Mouse (Mus musculus) midbrain, embryonic 14.5 days (tissue): ENCODE measurements around the gene Scn2b. TPM values are rescaled to one million over a fixed set of nuclear protein-coding genes. Genes with fewer than 3 reads are reported as not detected.
A peak's percentile ranks its signal among the peaks of the same experiment; 100 is the strongest.

Experiments used
- ATAC-seq: fragments of 200-750 bp; cut with Nextera tagmentation; 2 replicates; pipeline ENCODE4 v1.8.0; 2017; ENCODE audit warnings: moderate number of reproducible peaks, moderate library complexity; ENCODE audit not compliant: low FRiP score, low TSS enrichment
- DNase-seq: peaks from one replicate; pipeline ENCODE4 v3.0.0-alpha.2; 2015
- H3K27ac ChIP-seq: fragments of 300-500 bp; sonication (generic); replicated peaks from 2 replicates; pipeline ENCODE4 v1.5.1; 2014; ENCODE audit warnings: mild to moderate bottlenecking, low read depth, low read length, moderate library complexity
- H3K27me3 ChIP-seq: fragments of 300-500 bp; sonication (generic); 2 replicates; pipeline ENCODE4 v1.6.1; 2014; ENCODE audit warnings: low read length, control low read depth, mixed read lengths; ENCODE audit not compliant: control insufficient read depth, insufficient read depth
- H3K36me3 ChIP-seq: fragments of 300-500 bp; sonication (generic); 2 replicates; pipeline ENCODE4 v1.6.1; 2014; ENCODE audit warnings: low read length, control low read depth; ENCODE audit not compliant: control insufficient read depth, insufficient read depth
- H3K4me1 ChIP-seq: fragments of 300-500 bp; sonication (generic); 2 replicates; pipeline ENCODE4 v1.6.1; 2014; ENCODE audit warnings: mild to moderate bottlenecking, antibody characterized with exemption, low read length, control low read depth; ENCODE audit not compliant: control insufficient read depth, insufficient read depth
- H3K4me2 ChIP-seq: fragments of 300-500 bp; sonication (generic); 2 replicates; pipeline ENCODE4 v1.6.1; 2014; ENCODE audit warnings: mild to moderate bottlenecking, low read length, moderate library complexity
- H3K4me3 ChIP-seq: fragments of 300-500 bp; sonication (generic); replicated peaks from 2 replicates; pipeline ENCODE4 v1.5.1; 2014; ENCODE audit warnings: low read depth, low read length
- H3K9ac ChIP-seq: fragments of 300-500 bp; sonication (generic); replicated peaks from 2 replicates; pipeline ENCODE4 v1.6.1; 2014; ENCODE audit warnings: mild to moderate bottlenecking, low read length, moderate library complexity
- H3K9me3 ChIP-seq: fragments of 300-500 bp; sonication (generic); 2 replicates; pipeline ENCODE4 v1.6.1; 2016; ENCODE audit warnings: low read length, control low read depth, mixed read lengths; ENCODE audit not compliant: control insufficient read depth
- whole genome bisulfite sequencing: fragments of 180-500 bp; shearing (Covaris S2); extraction: QIAGEN DNeasy Blood & Tissue Kit; methylation state at CpG from one replicate; pipeline ENCODE4 v1.1.7; 2014; 5-methylcytosine and 5-hydroxymethylcytosine counted together
- polyA plus RNA-seq: library from polyadenylated mRNA; unstranded; fragments of >200 nt; fragmentation: Nextera tagmentation; extraction: Ambion mirVana; gene quantifications from 2 replicates; pipeline ENCODE4 v1.2.1, GENCODE M21; 2014

Gene Scn2b
- polyA plus RNA-seq, 1 experiment from 2014 or later: 6.6 TPM

- H3K4me3 ChIP-seq: peak overlapping the region; percentile 7; the same call in 1 of the 2 replicates
Measured at GRCm38 (mm10) chr9:45122209-45122761, 4.7 kb downstream of the Scn2b start.

GRCm38 (mm10) chr9:45125211-45125610, 7.6 kb downstream of the Scn2b start:
- Histone ChIP-seq H3K27ac (no peak overlapping the region), H3K4me2 (no peak overlapping the region), H3K9me3 (no peaks in the 10 kb centered on the region), H3K4me3 (no peak overlapping the region), H3K27me3 (no peaks in the 10 kb centered on the region), H3K4me1 (peaks cover 13% of the 10 kb centered on the region), H3K36me3 (peaks cover 18% of the 10 kb centered on the region), H3K9ac (no peak overlapping the region)
- DNase-seq (no peak), ATAC-seq (no peak)
- WGBS: 93% methylated on average over 14 of the region's 14 CpGs

More at GRCm38 (mm10) chr9:45122209-45122761, 4.7 kb downstream of the Scn2b start:
- WGBS: 28% methylated on average over 9 of the region's 9 CpGs
- Histone ChIP-seq H3K27ac (no peak overlapping the region), H3K27me3 (no peaks in the 10 kb centered on the region), H3K9me3 (no peaks in the 10 kb centered on the region), H3K4me1 (peaks cover 23% of the 10 kb centered on the region), H3K9ac (0 out of 2 replicates have a peak overlapping the region, but pooled peaks have one; percentile 24), H3K4me2 (peak overlapping the region; percentile 38), H3K36me3 (peaks cover 18% of the 10 kb centered on the region)
- ATAC-seq (0 out of 2 replicates have a peak, but pooled peaks have one; percentile 25), DNase-seq (no peak)

- H3K36me3 ChIP-seq: peaks cover 18% of the 10 kb centered on the region
- 59% methylated on average over 7 of the region's 7 CpGs for WGBS
- no peak overlapping the region for H3K4me3 ChIP-seq
- no peaks in the 10 kb centered on the region for H3K9me3 ChIP-seq
- H3K4me1 ChIP-seq: peaks cover 5% of the 10 kb centered on the region
- no peak for ATAC-seq
- no peak overlapping the region for H3K27ac ChIP-seq
- no peak for DNase-seq
- H3K4me2 ChIP-seq: no peak overlapping the region
- H3K27me3 ChIP-seq: no peaks in the 10 kb centered on the region
- H3K9ac ChIP-seq: no peak overlapping the region
Measured at GRCm38 (mm10) chr9:45126941-45127340, 9.4 kb downstream of the Scn2b start.

DNA sequence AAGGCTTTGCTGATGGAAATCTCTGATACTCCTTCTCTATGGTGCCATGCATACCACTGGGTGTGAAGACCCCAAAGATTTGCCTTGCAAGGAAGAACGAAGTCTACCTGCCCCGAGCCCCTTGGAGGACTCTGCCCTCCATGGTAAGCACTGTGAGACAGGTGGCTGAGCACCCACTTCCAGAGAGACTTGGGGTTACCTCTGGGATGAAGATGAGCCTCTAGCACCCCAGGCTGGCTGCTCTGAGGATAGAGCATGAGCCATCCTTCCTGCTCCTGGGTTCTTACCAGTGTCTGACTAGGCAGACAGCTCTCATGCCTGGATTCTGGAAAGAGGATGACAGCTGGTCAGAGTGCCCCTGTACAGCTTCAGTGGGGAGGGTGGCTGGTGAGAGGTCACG, 12.5 kb downstream of the Scn2b start:
- Histone ChIP-seq H3K4me2 (no peak overlapping the region), H3K9me3 (no peaks in the 10 kb centered on the region), H3K9ac (no peak overlapping the region), H3K36me3 (peaks cover 16% of the 10 kb centered on the region), H3K4me1 (no peaks in the 10 kb centered on the region), H3K27me3 (peaks cover 10% of the 10 kb centered on the region; the same call in 1 of the 2 replicates), H3K27ac (no peak overlapping the region), H3K4me3 (no peak overlapping the region)
- 80% methylated on average over 3 of the region's 3 CpGs for WGBS
- ATAC-seq (no peak), DNase-seq (no peak)

- DNase-seq (peak; percentile 66), ATAC-seq (no peak)
- Histone ChIP-seq H3K4me2 (no peak overlapping the region), H3K27me3 (peaks cover 44% of the 10 kb centered on the region), H3K36me3 (no peaks in the 10 kb centered on the region), H3K27ac (no peak overlapping the region), H3K9me3 (no peaks in the 10 kb centered on the region), H3K4me3 (no peak overlapping the region), H3K4me1 (peaks cover 5% of the 10 kb centered on the region; the same call in 1 of the 2 replicates), H3K9ac (no peak overlapping the region)
- 21% methylated on average over 5 of the region's 5 CpGs for WGBS
Measured at GRCm38 (mm10) chr9:45133484-45134310, 16.1 kb downstream of the Scn2b start.

GRCm38 (mm10) chr9:45136442-45137169, 19.0 kb downstream of the Scn2b start:
- no peak overlapping the region for H3K4me2 ChIP-seq
- no peak for ATAC-seq
- 13% methylated on average over 7 of the region's 7 CpGs for WGBS
- no peaks in the 10 kb centered on the region for H3K9me3 ChIP-seq
- H3K4me1 ChIP-seq: peaks cover 7% of the 10 kb centered on the region; the same call in 1 of the 2 replicates
- H3K27me3 ChIP-seq: peaks cover 71% of the 10 kb centered on the region
- H3K9ac ChIP-seq: no peak overlapping the region
- no peak overlapping the region for H3K27ac ChIP-seq
- DNase-seq: no peak
- H3K36me3 ChIP-seq: no peaks in the 10 kb centered on the region
- H3K4me3 ChIP-seq: no peak overlapping the region

- Histone ChIP-seq H3K9ac (peak within 1 kb of the TSS; percentile 43), H3K4me3 (peak within 1 kb of the TSS; percentile 39), H3K9me3 (no peaks in the 10 kb centered on the region), H3K36me3 (no peaks in the 10 kb centered on the region), H3K27ac (no peak within 1 kb of the TSS), H3K27me3 (peaks cover 82% of the 10 kb centered on the region), H3K4me2 (peak within 1 kb of the TSS; percentile 88), H3K4me1 (peaks cover 7% of the 10 kb centered on the region; the same call in 1 of the 2 replicates)
- no peak for ATAC-seq
- peak; percentile 72 for DNase-seq
- WGBS: under 1% methylated on average over 74 of the region's 76 CpGs
Measured at GRCm38 (mm10) chr9:45138191-45139032, 20.8 kb downstream of the Scn2b start, which contains the start of gene Scn4b. Gene Scn4b (plus strand): TSS chr9:45138395.

DNA sequence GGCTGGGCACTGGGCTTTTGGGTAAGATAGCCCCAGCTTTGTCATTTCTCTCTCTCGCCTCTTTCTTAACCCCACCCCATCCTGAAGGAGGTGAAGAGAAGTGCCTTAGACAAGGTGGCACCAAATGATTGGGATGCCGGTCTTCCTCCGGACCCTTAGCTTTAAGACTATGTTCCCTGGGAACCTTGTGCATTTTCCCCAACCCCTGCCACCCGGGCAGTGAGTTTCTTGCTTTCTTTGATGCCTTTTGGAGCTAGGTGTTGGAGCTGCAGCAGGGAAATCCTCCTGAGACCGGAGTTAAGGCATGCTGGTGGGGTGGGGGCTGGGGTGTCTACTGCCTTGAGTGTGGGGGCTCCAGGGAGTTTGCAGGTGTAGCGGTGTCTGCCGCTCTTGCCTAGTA, 21.5 kb downstream of the Scn2b start:
- H3K9me3 ChIP-seq: no peaks in the 10 kb centered on the region
- DNase-seq (no peak), ATAC-seq (no peak)
- H3K4me2 ChIP-seq: peak overlapping the region; percentile 88
- H3K27ac ChIP-seq: no peak overlapping the region
- H3K4me1 ChIP-seq: peaks cover 7% of the 10 kb centered on the region; the same call in 1 of the 2 replicates
- 3% methylated on average over 7 of the region's 7 CpGs for WGBS
- peak overlapping the region; percentile 43; the same call in 1 of the 2 replicates for H3K9ac ChIP-seq
- H3K36me3 ChIP-seq: no peaks in the 10 kb centered on the region
- H3K27me3 ChIP-seq: peaks cover 82% of the 10 kb centered on the region
- peak overlapping the region; percentile 39 for H3K4me3 ChIP-seq
